Mouse (Mus musculus): ENCODE data around the gene Eri3. TPM values are rescaled to one million over a fixed set of nuclear protein-coding genes. Genes with fewer than 3 reads are reported as not detected.

Eri3 gene
- polyA plus RNA-seq, 1 experiment from 2014 or later = 127 TPM

DNA sequence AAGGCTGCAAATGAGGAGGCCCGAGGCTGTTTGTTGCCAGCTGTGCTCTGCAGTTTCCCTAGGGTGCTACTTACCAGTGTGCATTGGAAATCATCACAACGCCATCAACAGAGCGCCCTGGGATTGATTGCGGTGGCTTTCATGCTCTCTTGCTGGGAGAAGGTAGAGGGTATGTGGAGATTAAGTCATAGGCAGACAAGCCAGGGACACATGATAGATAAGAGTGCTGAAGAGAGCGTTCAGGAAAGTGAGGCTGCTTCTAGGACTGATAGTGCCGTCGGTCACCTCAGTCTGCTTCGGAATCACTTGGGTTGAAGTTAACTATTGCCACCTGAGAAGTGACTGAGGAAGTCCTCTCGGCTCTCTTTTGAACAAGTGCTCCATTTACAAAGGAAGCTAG, 13.8 kb downstream of the Eri3 start:
- no peak overlapping the region for H3K9ac ChIP-seq (ENCODE audit: low read length)
- ATAC-seq (ENCODE audit: low read depth) = no peak
- H3K27me3 ChIP-seq (ENCODE audit: control insufficient read depth, insufficient read depth, low read depth, low read length) = no peaks in the 10 kb centered on the region
- H3K4me2 ChIP-seq (ENCODE audit: low read depth, low read length) = no peak overlapping the region
- peaks cover 8% of the 10 kb centered on the region; the same call in 1 of the 2 replicates for H3K36me3 ChIP-seq (ENCODE audit: control insufficient read depth, insufficient read depth, low read length)
- no peak overlapping the region for H3K4me3 ChIP-seq (ENCODE audit: low read length)
- H3K4me1 ChIP-seq (replicated peaks; ENCODE audit: control insufficient read depth, insufficient read depth, low read length) = no peaks in the 10 kb centered on the region
- no peaks in the 10 kb centered on the region for H3K9me3 ChIP-seq (ENCODE audit: control insufficient read depth, low read length)
- WGBS = 74% methylated on average over 9 of the region's 9 CpGs
- no peak overlapping the region for H3K27ac ChIP-seq (ENCODE audit: low read length)

- H3K4me2 ChIP-seq (ENCODE audit: low read depth, low read length) = no peak overlapping the region
- no peak overlapping the region for H3K27ac ChIP-seq (ENCODE audit: low read length)
- no peak overlapping the region for H3K9ac ChIP-seq (ENCODE audit: low read length)
- H3K4me1 ChIP-seq (replicated peaks; ENCODE audit: control insufficient read depth, insufficient read depth, low read length) = no peaks in the 10 kb centered on the region
- peaks cover 6% of the 10 kb centered on the region; the same call in 1 of the 2 replicates for H3K36me3 ChIP-seq (ENCODE audit: control insufficient read depth, insufficient read depth, low read length)
- no peak overlapping the region for H3K4me3 ChIP-seq (ENCODE audit: low read length)
- no peaks in the 10 kb centered on the region for H3K27me3 ChIP-seq (ENCODE audit: control insufficient read depth, insufficient read depth, low read depth, low read length)
- no peaks in the 10 kb centered on the region for H3K9me3 ChIP-seq (ENCODE audit: control insufficient read depth, low read length)
- WGBS = 75% methylated on average over 2 of the region's 2 CpGs
- ATAC-seq (ENCODE audit: low read depth) = no peak
Measured at GRCm38 (mm10) chr4:117568846-117569245, 18.7 kb downstream of the Eri3 start.

DNA sequence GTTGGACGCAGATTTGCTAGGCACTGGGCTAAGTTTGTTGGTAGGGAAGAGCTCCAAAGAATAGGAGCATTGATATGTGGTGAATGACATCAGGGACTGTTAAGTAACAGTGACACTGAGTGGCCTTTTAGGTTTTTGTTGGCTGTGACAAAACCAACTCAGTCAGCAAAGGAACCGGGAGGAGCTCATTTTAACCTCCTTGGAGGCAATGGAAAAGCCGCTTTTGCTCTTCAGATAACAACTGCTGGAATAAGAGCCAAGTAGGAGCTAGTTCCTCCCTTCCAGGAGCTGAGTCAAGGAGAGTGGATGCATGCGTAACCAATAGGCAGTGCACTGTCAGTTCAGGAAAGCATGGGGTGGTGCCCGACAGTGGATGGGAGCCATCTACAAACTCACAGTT, 20.8 kb downstream of the Eri3 start:
- whole genome bisulfite sequencing = 78% methylated on average over 5 of the region's 5 CpGs
- no peak overlapping the region for H3K27ac ChIP-seq (ENCODE audit: low read length)

GRCm38 (mm10) chr4:117577579-117577978, 27.4 kb downstream of the Eri3 start:
- Histone ChIP-seq H3K4me3 (ENCODE audit: low read length) (no peak overlapping the region), H3K4me1 (replicated peaks; ENCODE audit: control insufficient read depth, insufficient read depth, low read length) (no peaks in the 10 kb centered on the region), H3K27ac (ENCODE audit: low read length) (no peak overlapping the region), H3K9me3 (ENCODE audit: control insufficient read depth, low read length) (no peaks in the 10 kb centered on the region), H3K36me3 (ENCODE audit: control insufficient read depth, insufficient read depth, low read length) (peaks cover 2% of the 10 kb centered on the region; the same call in 1 of the 2 replicates), H3K4me2 (ENCODE audit: low read depth, low read length) (no peak overlapping the region), H3K27me3 (ENCODE audit: control insufficient read depth, insufficient read depth, low read depth, low read length) (no peaks in the 10 kb centered on the region), H3K9ac (ENCODE audit: low read length) (no peak overlapping the region)
- no peak for ATAC-seq (ENCODE audit: low read depth)
- WGBS = 97% methylated on average over 1 of the region's 1 CpGs

More for the DNA sequence above, 20.8 kb downstream of the Eri3 start:
- H3K27me3 ChIP-seq (ENCODE audit: control insufficient read depth, insufficient read depth, low read depth, low read length) = no peaks in the 10 kb centered on the region
- H3K36me3 ChIP-seq (ENCODE audit: control insufficient read depth, insufficient read depth, low read length) = peaks cover 2% of the 10 kb centered on the region; the same call in 1 of the 2 replicates
- ATAC-seq (ENCODE audit: low read depth) = no peak
- no peak overlapping the region for H3K9ac ChIP-seq (ENCODE audit: low read length)
- H3K4me1 ChIP-seq (replicated peaks; ENCODE audit: control insufficient read depth, insufficient read depth, low read length) = no peaks in the 10 kb centered on the region
- H3K4me2 ChIP-seq (ENCODE audit: low read depth, low read length) = no peak overlapping the region
- H3K4me3 ChIP-seq (ENCODE audit: low read length) = no peak overlapping the region
- no peaks in the 10 kb centered on the region for H3K9me3 ChIP-seq (ENCODE audit: control insufficient read depth, low read length)

DNA sequence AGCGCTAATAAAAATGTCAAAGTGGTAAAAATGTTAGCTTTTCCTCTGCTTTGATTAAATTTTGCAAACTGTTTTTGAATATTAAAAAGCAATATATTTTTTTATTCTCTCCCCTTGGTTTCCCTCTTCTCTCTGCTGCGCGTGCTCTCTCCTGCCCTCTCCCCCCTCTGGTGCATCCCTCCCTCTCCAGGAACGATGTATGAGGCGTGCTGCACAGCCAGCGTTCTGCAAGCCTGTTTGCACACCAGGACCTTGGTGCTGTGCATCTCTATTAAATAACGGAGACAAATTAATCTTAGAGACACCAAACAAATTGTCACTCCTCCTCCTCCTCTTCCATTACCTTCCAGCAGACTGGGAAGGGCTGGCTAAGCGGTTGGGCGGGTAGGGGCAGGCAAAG, 31.5 kb downstream of the Eri3 start:
- H3K36me3 ChIP-seq (ENCODE audit: control insufficient read depth, insufficient read depth, low read length) = peaks cover 12% of the 10 kb centered on the region

GRCm38 (mm10) chr4:117585995-117586394, 35.8 kb downstream of the Eri3 start:
- H3K27ac ChIP-seq (ENCODE audit: low read length) = no peak overlapping the region
- H3K4me1 ChIP-seq (replicated peaks; ENCODE audit: control insufficient read depth, insufficient read depth, low read length) = no peaks in the 10 kb centered on the region
- no peak overlapping the region for H3K4me3 ChIP-seq (ENCODE audit: low read length)
- H3K36me3 ChIP-seq (ENCODE audit: control insufficient read depth, insufficient read depth, low read length) = peaks cover 15% of the 10 kb centered on the region
- no peak overlapping the region for H3K9ac ChIP-seq (ENCODE audit: low read length)
- H3K27me3 ChIP-seq (ENCODE audit: control insufficient read depth, insufficient read depth, low read depth, low read length) = no peaks in the 10 kb centered on the region
- ATAC-seq (ENCODE audit: low read depth) = no peak
- 45% methylated on average over 2 of the region's 2 CpGs for WGBS
- no peaks in the 10 kb centered on the region for H3K9me3 ChIP-seq (ENCODE audit: control insufficient read depth, low read length)
- no peak overlapping the region for H3K4me2 ChIP-seq (ENCODE audit: low read depth, low read length)

More for the DNA sequence above, 31.5 kb downstream of the Eri3 start:
- Histone ChIP-seq H3K4me2 (ENCODE audit: low read depth, low read length) (no peak overlapping the region), H3K9me3 (ENCODE audit: control insufficient read depth, low read length) (no peaks in the 10 kb centered on the region), H3K4me3 (ENCODE audit: low read length) (no peak overlapping the region), H3K9ac (ENCODE audit: low read length) (no peak overlapping the region), H3K27me3 (ENCODE audit: control insufficient read depth, insufficient read depth, low read depth, low read length) (no peaks in the 10 kb centered on the region), H3K4me1 (replicated peaks; ENCODE audit: control insufficient read depth, insufficient read depth, low read length) (no peaks in the 10 kb centered on the region), H3K27ac (ENCODE audit: low read length) (no peak overlapping the region)
- 73% methylated on average over 9 of the region's 9 CpGs for WGBS
- ATAC-seq (ENCODE audit: low read depth) = no peak

DNA sequence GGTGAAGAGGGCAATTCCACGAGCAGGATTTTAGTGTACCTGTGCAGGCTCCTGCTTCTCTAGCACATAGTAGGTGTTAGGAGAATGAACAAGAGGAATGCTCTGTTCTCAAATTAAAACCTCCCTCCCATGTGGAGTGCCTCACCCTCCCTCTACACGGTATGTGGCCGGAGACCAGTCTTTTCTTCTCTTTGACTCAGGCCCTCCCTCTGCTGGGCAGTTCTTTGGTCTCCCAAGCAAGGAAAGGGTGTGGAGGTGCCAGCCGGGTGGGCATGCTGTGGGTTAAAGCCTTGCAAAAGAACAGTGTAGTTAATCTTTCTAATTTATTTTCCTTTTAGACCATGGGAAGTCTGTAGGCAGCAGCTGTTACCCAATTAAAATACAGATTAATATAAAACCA, 37.3 kb downstream of the Eri3 start:
- Histone ChIP-seq H3K27me3 (ENCODE audit: control insufficient read depth, insufficient read depth, low read depth, low read length) (no peaks in the 10 kb centered on the region), H3K36me3 (ENCODE audit: control insufficient read depth, insufficient read depth, low read length) (peaks cover 13% of the 10 kb centered on the region), H3K9ac (ENCODE audit: low read length) (no peak overlapping the region), H3K4me3 (ENCODE audit: low read length) (no peak overlapping the region), H3K4me1 (replicated peaks; ENCODE audit: control insufficient read depth, insufficient read depth, low read length) (no peaks in the 10 kb centered on the region), H3K27ac (ENCODE audit: low read length) (no peak overlapping the region), H3K4me2 (ENCODE audit: low read depth, low read length) (no peak overlapping the region), H3K9me3 (ENCODE audit: control insufficient read depth, low read length) (no peaks in the 10 kb centered on the region)
- ATAC-seq (ENCODE audit: low read depth) = no peak
- 54% methylated on average over 4 of the region's 4 CpGs for WGBS

GRCm38 (mm10) chr4:117589081-117589660, 39.0 kb downstream of the Eri3 start:
- Histone ChIP-seq H3K4me2 (ENCODE audit: low read depth, low read length) (no peak overlapping the region), H3K4me1 (replicated peaks; ENCODE audit: control insufficient read depth, insufficient read depth, low read length) (no peaks in the 10 kb centered on the region), H3K27ac (ENCODE audit: low read length) (no peak overlapping the region), H3K36me3 (ENCODE audit: control insufficient read depth, insufficient read depth, low read length) (peaks cover 16% of the 10 kb centered on the region), H3K27me3 (ENCODE audit: control insufficient read depth, insufficient read depth, low read depth, low read length) (no peaks in the 10 kb centered on the region), H3K9me3 (ENCODE audit: control insufficient read depth, low read length) (no peaks in the 10 kb centered on the region), H3K4me3 (ENCODE audit: low read length) (no peak overlapping the region), H3K9ac (ENCODE audit: low read length) (no peak overlapping the region)
- no peak for ATAC-seq (ENCODE audit: low read depth)
- WGBS = 45% methylated on average over 8 of the region's 8 CpGs

DNA sequence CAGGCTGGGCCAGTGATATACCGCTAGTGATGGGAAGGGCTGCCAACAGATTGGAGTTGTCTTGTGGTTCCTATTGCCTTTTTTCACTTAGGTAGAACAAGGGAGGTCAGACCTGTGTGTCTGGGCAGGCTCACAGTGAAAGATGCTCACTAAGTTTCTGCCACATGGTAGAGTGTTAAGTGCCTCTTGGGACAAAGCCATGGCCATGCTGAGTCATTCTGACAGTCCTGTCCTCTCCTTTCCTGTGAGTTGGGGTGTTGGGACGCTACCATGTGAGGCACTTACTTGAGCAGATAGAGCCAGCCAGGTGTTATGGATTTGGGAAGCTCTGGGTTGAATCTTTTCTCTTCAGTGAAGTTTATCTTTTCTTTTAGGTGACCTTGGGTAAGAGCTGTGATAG, 40.6 kb downstream of the Eri3 start:
- H3K4me3 ChIP-seq (ENCODE audit: low read length) = no peak overlapping the region
- no peaks in the 10 kb centered on the region for H3K27me3 ChIP-seq (ENCODE audit: control insufficient read depth, insufficient read depth, low read depth, low read length)
- H3K27ac ChIP-seq (ENCODE audit: low read length) = no peak overlapping the region
- no peak overlapping the region for H3K9ac ChIP-seq (ENCODE audit: low read length)
- no peaks in the 10 kb centered on the region for H3K4me1 ChIP-seq (replicated peaks; ENCODE audit: control insufficient read depth, insufficient read depth, low read length)
- 91% methylated on average over 2 of the region's 2 CpGs for WGBS
- no peak overlapping the region for H3K4me2 ChIP-seq (ENCODE audit: low read depth, low read length)
- H3K36me3 ChIP-seq (ENCODE audit: control insufficient read depth, insufficient read depth, low read length) = peaks cover 19% of the 10 kb centered on the region
- H3K9me3 ChIP-seq (ENCODE audit: control insufficient read depth, low read length) = no peaks in the 10 kb centered on the region
- no peak for ATAC-seq (ENCODE audit: low read depth)

- no peaks in the 10 kb centered on the region for H3K4me1 ChIP-seq (replicated peaks; ENCODE audit: control insufficient read depth, insufficient read depth, low read length)
- ATAC-seq (ENCODE audit: low read depth) = no peak; the same call in 1 of the 2 replicates
- H3K36me3 ChIP-seq (ENCODE audit: control insufficient read depth, insufficient read depth, low read length) = peaks cover 19% of the 10 kb centered on the region
- H3K9me3 ChIP-seq (ENCODE audit: control insufficient read depth, low read length) = no peaks in the 10 kb centered on the region
- no peak overlapping the region for H3K9ac ChIP-seq (ENCODE audit: low read length)
- no peak overlapping the region for H3K4me2 ChIP-seq (ENCODE audit: low read depth, low read length)
- H3K27ac ChIP-seq (ENCODE audit: low read length) = no peak overlapping the region
- H3K27me3 ChIP-seq (ENCODE audit: control insufficient read depth, insufficient read depth, low read depth, low read length) = no peaks in the 10 kb centered on the region
- no peak overlapping the region for H3K4me3 ChIP-seq (ENCODE audit: low read length)
- WGBS = 69% methylated on average over 5 of the region's 5 CpGs
Measured at GRCm38 (mm10) chr4:117592206-117592605, 42.0 kb downstream of the Eri3 start.
